Mouse (Mus musculus): ENCODE measurements at regions not wholly inside any gene's neighbourhood (a gene's known extent, or its start where the extent isn't known, plus 50 kb on each side); places are given as distances from the start of the nearest gene placed in this dataset.

- no peak for TF ChIP-seq POLR2A (IDR thresholded peaks at IDR 0.05; ENCODE audit: low read depth, low read length)
- TF ChIP-seq CTCF (IDR thresholded peaks at IDR 0.05; ENCODE audit: extremely low read depth, insufficient read depth, insufficient read length, insufficient replicate concordance) = no peak
- no peaks in the 10 kb centered on the region for H3K36me3 ChIP-seq (ENCODE audit: control insufficient read depth, insufficient read depth, low read length)
- WGBS = 83% methylated on average over 7 of the region's 7 CpGs
- no peaks in the 10 kb centered on the region for H3K27me3 ChIP-seq (ENCODE audit: control insufficient read depth, insufficient read depth, low read length)
- no peaks in the 10 kb centered on the region for H3K4me1 ChIP-seq (ENCODE audit: control insufficient read depth, insufficient read depth, insufficient read length)
- no peak for DNase-seq (ENCODE audit: low read depth in 1 of 2, low spot score in 2 of 2)
- H3K4me3 ChIP-seq (ENCODE audit: extremely low read depth, insufficient read depth, insufficient read length) = no peak overlapping the region
- no peak overlapping the region for H3K27ac ChIP-seq (ENCODE audit: insufficient read depth, low read length)
These were observed 70.7 kb downstream of the Cartpt start for GRCm38 (mm10) chr13:99830080-99830724.

- 80% methylated on average over 7 of the region's 7 CpGs for WGBS
- H3K27ac ChIP-seq (ENCODE audit: insufficient read depth, low read length) = no peak overlapping the region
- no peaks in the 10 kb centered on the region for H3K36me3 ChIP-seq (ENCODE audit: control insufficient read depth, insufficient read depth, low read length)
- no peaks in the 10 kb centered on the region for H3K27me3 ChIP-seq (ENCODE audit: control insufficient read depth, insufficient read depth, low read length)
- no peak overlapping the region for H3K4me3 ChIP-seq (ENCODE audit: extremely low read depth, insufficient read depth, insufficient read length)
- TF ChIP-seq CTCF (IDR thresholded peaks at IDR 0.05; ENCODE audit: extremely low read depth, insufficient read depth, insufficient read length, insufficient replicate concordance) (no peak), POLR2A (IDR thresholded peaks at IDR 0.05; ENCODE audit: low read depth, low read length) (no peak)
- no peaks in the 10 kb centered on the region for H3K4me1 ChIP-seq (ENCODE audit: control insufficient read depth, insufficient read depth, insufficient read length)
- DNase-seq (ENCODE audit: low read depth in 1 of 2, low spot score in 2 of 2) = no peak
These were observed 73.3 kb downstream of the Cartpt start for GRCm38 (mm10) chr13:99827573-99827972.

GRCm38 (mm10) chr13:99824625-99825024 lies 76.3 kb downstream of the Cartpt start:
- Histone ChIP-seq H3K36me3 (ENCODE audit: control insufficient read depth, insufficient read depth, low read length) (no peaks in the 10 kb centered on the region), H3K4me3 (ENCODE audit: extremely low read depth, insufficient read depth, insufficient read length) (no peak overlapping the region), H3K4me1 (ENCODE audit: control insufficient read depth, insufficient read depth, insufficient read length) (no peaks in the 10 kb centered on the region), H3K27ac (ENCODE audit: insufficient read depth, low read length) (no peak overlapping the region), H3K27me3 (ENCODE audit: control insufficient read depth, insufficient read depth, low read length) (no peaks in the 10 kb centered on the region)
- no peak for DNase-seq (ENCODE audit: low read depth in 1 of 2, low spot score in 2 of 2)
- 57% methylated on average over 8 of the region's 8 CpGs for WGBS
- no peak for TF ChIP-seq POLR2A (IDR thresholded peaks at IDR 0.05; ENCODE audit: low read depth, low read length)
- TF ChIP-seq CTCF (IDR thresholded peaks at IDR 0.05; ENCODE audit: extremely low read depth, insufficient read depth, insufficient read length, insufficient replicate concordance) = no peak

DNA sequence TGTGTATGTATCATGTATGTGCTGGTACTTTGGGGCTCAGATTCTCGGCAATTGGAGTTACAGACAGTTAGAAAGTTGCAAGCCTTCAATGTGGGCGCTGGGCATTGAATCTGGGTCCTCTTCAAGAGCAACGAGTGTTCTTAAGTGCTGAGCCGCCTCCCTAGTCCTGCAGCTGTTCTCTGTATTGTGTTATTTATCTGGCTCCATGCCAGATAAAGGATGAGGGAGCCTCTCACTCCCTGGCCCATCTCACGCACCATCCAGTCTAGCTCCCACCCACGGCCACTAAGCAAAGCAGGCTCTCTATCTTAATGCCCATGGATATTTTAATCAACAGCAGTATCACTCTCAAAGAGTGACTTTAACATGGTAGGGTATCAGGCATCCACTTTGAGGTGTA lies 84.2 kb downstream of the Cartpt start:
- Histone ChIP-seq H3K27me3 (ENCODE audit: control insufficient read depth, insufficient read depth, low read length) (no peaks in the 10 kb centered on the region), H3K4me1 (ENCODE audit: control insufficient read depth, insufficient read depth, insufficient read length) (no peaks in the 10 kb centered on the region), H3K4me3 (ENCODE audit: extremely low read depth, insufficient read depth, insufficient read length) (no peak overlapping the region), H3K27ac (ENCODE audit: insufficient read depth, low read length) (no peak overlapping the region), H3K36me3 (ENCODE audit: control insufficient read depth, insufficient read depth, low read length) (no peaks in the 10 kb centered on the region)
- DNase-seq (ENCODE audit: low read depth in 1 of 2, low spot score in 2 of 2) = no peak
- WGBS = 79% methylated on average over 6 of the region's 6 CpGs
- TF ChIP-seq CTCF (IDR thresholded peaks at IDR 0.05; ENCODE audit: extremely low read depth, insufficient read depth, insufficient read length, insufficient replicate concordance) (no peak), POLR2A (IDR thresholded peaks at IDR 0.05; ENCODE audit: low read depth, low read length) (no peak)

DNA sequence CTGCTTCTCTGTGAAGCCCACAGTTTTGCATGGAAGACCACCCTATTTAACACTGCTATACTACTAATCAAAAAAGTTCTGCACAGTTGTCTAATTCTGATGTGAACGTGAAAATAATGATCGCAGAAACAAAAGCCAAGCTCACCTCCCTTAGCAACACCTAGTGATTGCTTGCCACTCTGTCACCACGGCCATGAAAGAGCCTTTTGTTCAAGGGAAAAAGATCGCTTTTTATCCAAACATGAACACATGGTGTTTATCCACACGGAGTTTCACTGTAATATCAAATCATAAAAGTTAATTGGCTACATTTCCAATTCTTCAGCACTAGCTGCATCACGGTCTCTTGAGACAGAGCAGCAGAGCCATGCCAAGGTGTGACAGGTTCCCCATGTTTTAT lies 85.1 kb downstream of the Cartpt start:
- Histone ChIP-seq H3K36me3 (ENCODE audit: control insufficient read depth, insufficient read depth, low read length) (no peaks in the 10 kb centered on the region), H3K4me1 (ENCODE audit: control insufficient read depth, insufficient read depth, insufficient read length) (no peaks in the 10 kb centered on the region), H3K27ac (ENCODE audit: insufficient read depth, low read length) (no peak overlapping the region), H3K27me3 (ENCODE audit: control insufficient read depth, insufficient read depth, low read length) (no peaks in the 10 kb centered on the region), H3K4me3 (ENCODE audit: extremely low read depth, insufficient read depth, insufficient read length) (no peak overlapping the region)
- TF ChIP-seq CTCF (IDR thresholded peaks at IDR 0.05; ENCODE audit: extremely low read depth, insufficient read depth, insufficient read length, insufficient replicate concordance) (no peak), POLR2A (IDR thresholded peaks at IDR 0.05; ENCODE audit: low read depth, low read length) (no peak)
- DNase-seq (ENCODE audit: low read depth in 1 of 2, low spot score in 2 of 2) = no peak
- WGBS = 90% methylated on average over 6 of the region's 6 CpGs

DNA sequence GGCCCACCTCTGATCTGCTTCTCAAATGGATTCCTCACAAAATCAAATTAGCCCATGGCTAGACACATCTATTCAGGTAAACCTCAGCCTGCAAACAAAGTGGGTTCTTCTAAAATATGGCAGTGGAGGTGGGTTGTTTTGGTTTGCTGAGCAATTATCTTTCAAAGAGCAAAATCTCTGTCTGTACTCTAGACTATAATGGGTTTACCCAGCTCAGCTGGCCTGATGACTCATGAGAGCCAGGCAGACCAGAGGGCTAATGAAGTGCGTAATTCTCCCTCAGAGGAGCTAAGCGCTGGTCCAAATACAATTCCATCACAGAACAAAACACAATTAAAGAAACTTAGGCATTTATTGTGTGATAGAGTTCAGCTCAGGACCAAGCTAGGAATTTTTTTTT lies 86.1 kb downstream of the Cartpt start:
- Histone ChIP-seq H3K4me1 (ENCODE audit: control insufficient read depth, insufficient read depth, insufficient read length) (no peaks in the 10 kb centered on the region), H3K27me3 (ENCODE audit: control insufficient read depth, insufficient read depth, low read length) (no peaks in the 10 kb centered on the region), H3K27ac (ENCODE audit: insufficient read depth, low read length) (no peak overlapping the region), H3K36me3 (ENCODE audit: control insufficient read depth, insufficient read depth, low read length) (no peaks in the 10 kb centered on the region), H3K4me3 (ENCODE audit: extremely low read depth, insufficient read depth, insufficient read length) (no peak overlapping the region)
- TF ChIP-seq POLR2A (IDR thresholded peaks at IDR 0.05; ENCODE audit: low read depth, low read length) (no peak), CTCF (IDR thresholded peaks at IDR 0.05; ENCODE audit: extremely low read depth, insufficient read depth, insufficient read length, insufficient replicate concordance) (no peak)
- no peak for DNase-seq (ENCODE audit: low read depth in 1 of 2, low spot score in 2 of 2)
- WGBS = 97% methylated on average over 2 of the region's 2 CpGs

DNA sequence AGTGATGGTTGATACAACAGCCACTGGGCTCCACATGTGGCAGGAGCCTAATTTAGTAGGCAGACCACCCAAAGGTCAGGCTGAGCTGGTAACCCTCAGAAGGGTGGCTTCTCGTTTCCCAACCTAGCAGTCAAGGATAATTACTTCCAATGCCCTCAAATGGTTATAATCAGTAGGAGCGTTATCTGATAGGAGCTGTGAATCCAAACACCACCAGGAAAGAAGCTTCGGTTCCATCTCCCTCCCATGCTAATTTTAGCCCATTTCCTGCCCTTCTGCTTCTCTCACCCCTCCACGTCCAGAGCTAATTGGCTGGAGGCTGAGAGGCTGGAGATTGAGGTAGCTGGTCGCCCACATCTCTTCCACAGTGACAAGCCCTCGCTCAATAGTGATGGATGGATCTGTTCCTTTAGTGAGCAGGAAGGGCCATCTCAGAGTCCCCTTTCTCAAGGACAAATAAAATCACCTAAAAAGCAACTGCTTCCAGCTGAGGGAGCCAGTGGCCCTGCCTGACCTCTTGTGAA lies 86.8 kb downstream of the Cartpt start:
- TF ChIP-seq POLR2A (IDR thresholded peaks at IDR 0.05; ENCODE audit: low read depth, low read length) = no peak
- TF ChIP-seq CTCF (IDR thresholded peaks at IDR 0.05; ENCODE audit: extremely low read depth, insufficient read depth, insufficient read length, insufficient replicate concordance) = no peak
- Histone ChIP-seq H3K27me3 (ENCODE audit: control insufficient read depth, insufficient read depth, low read length) (no peaks in the 10 kb centered on the region), H3K27ac (ENCODE audit: insufficient read depth, low read length) (no peak overlapping the region), H3K36me3 (ENCODE audit: control insufficient read depth, insufficient read depth, low read length) (no peaks in the 10 kb centered on the region), H3K4me1 (ENCODE audit: control insufficient read depth, insufficient read depth, insufficient read length) (no peaks in the 10 kb centered on the region), H3K4me3 (ENCODE audit: extremely low read depth, insufficient read depth, insufficient read length) (no peak overlapping the region)
- WGBS = 54% methylated on average over 6 of the region's 6 CpGs
- no peak for DNase-seq (ENCODE audit: low read depth in 1 of 2, low spot score in 2 of 2)
